Mouse (Mus musculus): ENCODE results near the gene Fars2. TPM values are rescaled to one million over a fixed set of nuclear protein-coding genes. Genes with fewer than 3 reads are reported as not detected.

Fars2 gene
- polyA plus RNA-seq, 1 experiment: 19.4 TPM

DNA sequence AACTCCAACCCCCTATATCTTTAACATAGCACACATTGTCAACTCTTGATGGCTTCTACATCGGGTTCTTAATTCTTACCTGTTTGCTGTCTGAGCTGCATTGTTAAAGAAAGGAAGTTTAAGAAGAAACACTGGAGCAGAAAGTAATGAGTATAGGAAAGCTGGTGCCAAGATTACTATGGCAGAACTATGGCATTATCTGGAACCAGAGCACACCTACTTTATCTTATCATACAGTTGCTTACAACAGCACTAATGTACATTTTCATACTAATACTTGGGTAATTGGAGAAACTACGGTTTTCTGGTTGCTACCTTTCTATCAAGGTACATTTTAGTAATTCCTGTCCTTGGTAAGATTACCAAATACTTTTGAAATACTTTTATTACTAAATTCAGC, 29.8 kb upstream of the Fars2 start:
- TF ChIP-seq CTCF (IDR thresholded peaks at IDR 0.05; ENCODE audit: extremely low read depth, insufficient read depth, insufficient read length, insufficient replicate concordance) (no peak), POLR2A (IDR thresholded peaks at IDR 0.05; ENCODE audit: low read depth, low read length) (no peak)
- 81% methylated on average over 2 of the region's 2 CpGs for WGBS
- H3K27ac ChIP-seq (ENCODE audit: insufficient read depth, low read length): no peak overlapping the region
- no peak for DNase-seq (ENCODE audit: low read depth in 1 of 2, low spot score in 2 of 2)
- no peaks in the 10 kb centered on the region for H3K27me3 ChIP-seq (ENCODE audit: control insufficient read depth, insufficient read depth, low read length)
- H3K36me3 ChIP-seq (ENCODE audit: control insufficient read depth, insufficient read depth, low read length): peaks cover 3% of the 10 kb centered on the region; the same call in 1 of the 2 replicates
- no peaks in the 10 kb centered on the region; the same call in 1 of the 2 replicates for H3K4me1 ChIP-seq (ENCODE audit: control insufficient read depth, insufficient read depth, insufficient read length)
- no peak overlapping the region for H3K4me3 ChIP-seq (ENCODE audit: extremely low read depth, insufficient read depth, insufficient read length)

- H3K4me3 ChIP-seq (ENCODE audit: extremely low read depth, insufficient read depth, insufficient read length): no peak overlapping the region
- peak in 1 of 2 experiments; percentile 18 for DNase-seq (ENCODE audit: low read depth in 1 of 2, low spot score in 2 of 2)
- no peak overlapping the region for H3K27ac ChIP-seq (ENCODE audit: insufficient read depth, low read length)
- H3K27me3 ChIP-seq (ENCODE audit: control insufficient read depth, insufficient read depth, low read length): no peaks in the 10 kb centered on the region
- TF ChIP-seq CTCF (IDR thresholded peaks at IDR 0.05; ENCODE audit: extremely low read depth, insufficient read depth, insufficient read length, insufficient replicate concordance): no peak
- 10% methylated on average over 4 of the region's 4 CpGs for WGBS
- no peaks in the 10 kb centered on the region; the same call in 1 of the 2 replicates for H3K4me1 ChIP-seq (ENCODE audit: control insufficient read depth, insufficient read depth, insufficient read length)
- H3K36me3 ChIP-seq (ENCODE audit: control insufficient read depth, insufficient read depth, low read length): peaks cover 1% of the 10 kb centered on the region; the same call in 1 of the 2 replicates
These were observed 29.0 kb upstream of the Fars2 start for GRCm38 (mm10) chr13:36088168-36088567.

- Histone ChIP-seq H3K4me1 (ENCODE audit: control insufficient read depth, insufficient read depth, insufficient read length) (no peaks in the 10 kb centered on the region), H3K27me3 (ENCODE audit: control insufficient read depth, insufficient read depth, low read length) (no peaks in the 10 kb centered on the region), H3K36me3 (ENCODE audit: control insufficient read depth, insufficient read depth, low read length) (no peaks in the 10 kb centered on the region; the same call in 1 of the 2 replicates), H3K4me3 (ENCODE audit: extremely low read depth, insufficient read depth, insufficient read length) (no peak overlapping the region), H3K27ac (ENCODE audit: insufficient read depth, low read length) (no peak overlapping the region)
- DNase-seq (ENCODE audit: low read depth in 1 of 2, low spot score in 2 of 2): no peak
- WGBS: 75% methylated on average over 5 of the region's 5 CpGs
- no peak for TF ChIP-seq CTCF (IDR thresholded peaks at IDR 0.05; ENCODE audit: extremely low read depth, insufficient read depth, insufficient read length, insufficient replicate concordance)
- TF ChIP-seq POLR2A (IDR thresholded peaks at IDR 0.05; ENCODE audit: low read depth, low read length): no peak
These were observed 20.4 kb upstream of the Fars2 start for GRCm38 (mm10) chr13:36096684-36097383.

GRCm38 (mm10) chr13:36105591-36105990, 11.6 kb upstream of the Fars2 start:
- no peak for TF ChIP-seq POLR2A (IDR thresholded peaks at IDR 0.05; ENCODE audit: low read depth, low read length)
- no peak overlapping the region for H3K4me3 ChIP-seq (ENCODE audit: extremely low read depth, insufficient read depth, insufficient read length)
- DNase-seq (ENCODE audit: low read depth in 1 of 2, low spot score in 2 of 2): no peak
- H3K4me1 ChIP-seq (ENCODE audit: control insufficient read depth, insufficient read depth, insufficient read length): no peaks in the 10 kb centered on the region
- H3K27ac ChIP-seq (ENCODE audit: insufficient read depth, low read length): no peak overlapping the region
- 96% methylated on average over 6 of the region's 6 CpGs for WGBS
- H3K27me3 ChIP-seq (ENCODE audit: control insufficient read depth, insufficient read depth, low read length): no peaks in the 10 kb centered on the region
- H3K36me3 ChIP-seq (ENCODE audit: control insufficient read depth, insufficient read depth, low read length): no peaks in the 10 kb centered on the region

DNA sequence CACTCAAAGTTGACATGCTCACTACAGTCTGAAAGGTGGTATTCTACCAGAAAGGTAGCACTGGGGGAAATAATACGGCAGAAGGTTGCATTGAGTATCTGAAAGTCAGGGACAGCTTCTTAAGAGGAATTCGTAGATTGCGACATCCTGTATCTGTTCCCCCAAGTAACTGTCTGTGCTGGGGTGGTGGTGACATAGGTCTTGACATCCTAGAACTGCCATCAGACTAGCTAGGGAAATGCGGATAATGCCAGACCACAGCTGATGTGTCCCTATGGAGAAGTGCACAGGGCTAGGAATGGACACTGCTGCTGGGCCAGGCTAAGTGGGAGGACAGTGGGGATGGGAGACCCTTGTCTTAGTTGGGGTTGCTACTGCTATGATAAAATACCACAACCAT, 8.7 kb upstream of the Fars2 start:
- Histone ChIP-seq H3K27me3 (ENCODE audit: control insufficient read depth, insufficient read depth, low read length) (no peaks in the 10 kb centered on the region), H3K36me3 (ENCODE audit: control insufficient read depth, insufficient read depth, low read length) (no peaks in the 10 kb centered on the region), H3K4me3 (ENCODE audit: extremely low read depth, insufficient read depth, insufficient read length) (no peak overlapping the region), H3K4me1 (ENCODE audit: control insufficient read depth, insufficient read depth, insufficient read length) (no peaks in the 10 kb centered on the region), H3K27ac (ENCODE audit: insufficient read depth, low read length) (no peak overlapping the region)
- DNase-seq (ENCODE audit: low read depth in 1 of 2, low spot score in 2 of 2): no peak
- WGBS: 90% methylated on average over 4 of the region's 4 CpGs
- no peak for TF ChIP-seq POLR2A (IDR thresholded peaks at IDR 0.05; ENCODE audit: low read depth, low read length)
- no peak for TF ChIP-seq CTCF (IDR thresholded peaks at IDR 0.05; ENCODE audit: extremely low read depth, insufficient read depth, insufficient read length, insufficient replicate concordance)

DNA sequence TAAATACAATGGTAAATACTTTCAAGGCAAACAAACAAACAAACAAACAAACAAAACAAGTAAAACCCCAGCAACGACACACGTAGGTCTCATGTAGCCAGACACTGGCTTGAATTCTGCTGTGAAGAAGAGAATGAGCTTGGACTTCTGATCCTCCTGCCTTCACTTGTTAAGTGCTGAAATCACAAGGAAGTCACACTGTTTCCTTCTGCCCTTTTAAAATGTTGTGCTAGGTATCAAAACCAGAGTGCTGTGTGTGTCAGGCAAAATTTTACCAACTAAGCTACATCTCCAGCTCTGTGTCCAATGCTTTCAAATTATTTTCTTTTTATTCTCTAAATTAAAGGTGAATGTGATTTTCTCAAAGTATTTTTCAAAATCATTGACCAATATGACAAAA, 5.9 kb upstream of the Fars2 start:
- Histone ChIP-seq H3K36me3 (ENCODE audit: control insufficient read depth, insufficient read depth, low read length) (no peaks in the 10 kb centered on the region), H3K4me3 (ENCODE audit: extremely low read depth, insufficient read depth, insufficient read length) (no peak overlapping the region; the same call in 1 of the 2 replicates), H3K4me1 (ENCODE audit: control insufficient read depth, insufficient read depth, insufficient read length) (no peaks in the 10 kb centered on the region), H3K27me3 (ENCODE audit: control insufficient read depth, insufficient read depth, low read length) (no peaks in the 10 kb centered on the region), H3K27ac (ENCODE audit: insufficient read depth, low read length) (no peak overlapping the region)
- no peak for DNase-seq (ENCODE audit: low read depth in 1 of 2, low spot score in 2 of 2)
- WGBS: 95% methylated on average over 2 of the region's 2 CpGs
- no peak for TF ChIP-seq POLR2A (IDR thresholded peaks at IDR 0.05; ENCODE audit: low read depth, low read length)
- TF ChIP-seq CTCF (IDR thresholded peaks at IDR 0.05; ENCODE audit: extremely low read depth, insufficient read depth, insufficient read length, insufficient replicate concordance): no peak

DNA sequence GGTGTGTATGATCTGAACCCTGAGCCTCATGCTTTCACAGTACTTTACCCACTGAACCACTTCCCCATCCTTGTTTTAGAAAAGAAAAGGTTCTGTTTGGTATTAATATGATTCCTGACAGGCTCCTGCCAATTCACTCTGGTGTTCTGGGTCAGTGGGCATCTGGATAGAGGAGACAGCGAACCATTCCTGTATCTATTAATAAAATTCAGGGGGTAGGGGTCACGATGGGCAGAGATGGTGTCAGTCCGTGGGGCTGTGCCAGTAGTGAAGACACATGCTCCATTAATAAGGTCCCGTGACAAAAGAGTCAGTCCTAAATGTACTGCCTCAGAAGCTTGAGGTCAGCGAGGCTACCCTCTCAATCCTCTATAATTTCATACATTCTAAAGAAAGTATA, 4.0 kb upstream of the Fars2 start:
- Histone ChIP-seq H3K27ac (ENCODE audit: insufficient read depth, low read length) (no peak overlapping the region), H3K27me3 (ENCODE audit: control insufficient read depth, insufficient read depth, low read length) (no peaks in the 10 kb centered on the region), H3K4me1 (ENCODE audit: control insufficient read depth, insufficient read depth, insufficient read length) (peaks cover 4% of the 10 kb centered on the region; the same call in 1 of the 2 replicates), H3K4me3 (ENCODE audit: extremely low read depth, insufficient read depth, insufficient read length) (no peak overlapping the region), H3K36me3 (ENCODE audit: control insufficient read depth, insufficient read depth, low read length) (no peaks in the 10 kb centered on the region)
- WGBS: 91% methylated on average over 5 of the region's 5 CpGs
- TF ChIP-seq POLR2A (IDR thresholded peaks at IDR 0.05; ENCODE audit: low read depth, low read length): no peak
- DNase-seq (ENCODE audit: low read depth in 1 of 2, low spot score in 2 of 2): no peak

Data from spleen, adult 2 months (tissue).